Mouse (Mus musculus) lung, adult 2 months (tissue): ENCODE measurements around the gene Zfp184.

Experiments
- CTCF ChIP-seq: fragments of 200-500 bp; IDR thresholded peaks from 2 replicates; pipeline ENCODE4 v1.5.1; 2011; ENCODE audit warnings: mild to moderate bottlenecking, low read length, control low read depth; ENCODE audit not compliant: insufficient read depth
- POLR2A ChIP-seq: fragments of 200-500 bp; IDR thresholded peaks from 2 replicates; pipeline ENCODE4 v1.6.1; 2011; ENCODE audit warnings: low read depth, mild to moderate bottlenecking, control low read depth, low read length, borderline replicate concordance; ENCODE audit errors: extremely low read depth

- no peak for TF ChIP-seq CTCF
- no peak for TF ChIP-seq POLR2A
These were observed 52.9 kb downstream of the Zfp184 start for GRCm38 (mm10) chr13:21997821-21998220.
